Mouse (Mus musculus) heart, embryonic 10.5 days (tissue): Measurements from ENCODE around the gene Diaph3. TPM values are rescaled to one million over a fixed set of nuclear protein-coding genes. Genes with fewer than 3 reads are reported as not detected.

Source experiments
- DNase-seq: peaks from one replicate; pipeline ENCODE4 v3.0.0-alpha.2; 2017; ENCODE audit warnings: low spot score
- H3K27ac ChIP-seq: fragments of 300-500 bp; sonication (generic); 2 replicates; pipeline ENCODE4 v1.5.1; 2016; ENCODE audit warnings: mild to moderate bottlenecking
- H3K27me3 ChIP-seq: fragments of 300-500 bp; sonication (generic); 2 replicates; pipeline ENCODE4 v1.6.1; 2016; ENCODE audit warnings: mild to moderate bottlenecking; ENCODE audit not compliant: poor library complexity, insufficient read depth, severe bottlenecking
- H3K36me3 ChIP-seq: fragments of 300-500 bp; sonication (generic); 2 replicates; pipeline ENCODE4 v1.6.1; 2016; ENCODE audit warnings: mild to moderate bottlenecking, moderate library complexity
- H3K4me1 ChIP-seq: fragments of 300-500 bp; sonication (generic); 2 replicates; pipeline ENCODE4 v1.6.1; 2016; ENCODE audit warnings: mild to moderate bottlenecking
- H3K4me3 ChIP-seq: fragments of 300-500 bp; sonication (generic); 2 replicates; pipeline ENCODE4 v1.5.1; 2016; ENCODE audit warnings: mild to moderate bottlenecking, moderate library complexity
- H3K9me3 ChIP-seq: fragments of 300-500 bp; sonication (generic); 2 replicates; pipeline ENCODE4 v1.6.1; 2016; ENCODE audit warnings: mild to moderate bottlenecking, moderate library complexity
- WGBS: fragments of 180-500 bp; shearing (Covaris S2); methylation state at CpG from one replicate; pipeline ENCODE4 v1.1.7; 2016; 5-methylcytosine and 5-hydroxymethylcytosine counted together
- polyA plus RNA-seq: library from polyadenylated mRNA; unstranded; fragments of >200 nt; fragmentation: Nextera tagmentation; extraction: Ambion mirVana; gene quantifications from 2 replicates; pipeline ENCODE4 v1.2.1, GENCODE M21; 2016

Gene Diaph3
- polyA plus RNA-seq, 1 experiment from 2014 or later: 16.2 TPM

DNA sequence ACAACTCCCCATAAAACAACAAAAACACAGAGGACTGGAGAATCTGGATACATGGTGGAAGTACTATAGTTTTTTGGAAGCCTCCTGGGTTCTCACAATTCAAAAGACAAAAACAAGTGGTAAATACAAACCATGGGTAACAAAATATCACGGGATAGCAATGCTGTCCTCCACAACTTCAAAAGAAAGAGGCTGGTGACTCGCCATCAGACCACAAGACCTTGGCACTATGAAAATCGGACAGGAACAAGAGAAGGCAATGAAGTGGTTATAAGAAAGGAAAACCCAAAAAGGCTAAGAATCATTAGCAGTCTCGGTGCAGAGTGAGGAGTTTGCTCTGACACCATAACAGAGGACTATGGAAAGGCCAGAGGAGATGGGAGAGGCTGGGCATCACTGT, 76.8 kb downstream of the Diaph3 start:
- no peak for DNase-seq
- 92% methylated on average over 4 of the region's 4 CpGs for WGBS
- no peak overlapping the region for H3K27ac ChIP-seq
- no peaks in the 10 kb centered on the region for H3K4me1 ChIP-seq
- H3K36me3 ChIP-seq: peaks cover 12% of the 10 kb centered on the region
- H3K27me3 ChIP-seq: no peaks in the 10 kb centered on the region
- H3K4me3 ChIP-seq: no peak overlapping the region
- H3K9me3 ChIP-seq: no peaks in the 10 kb centered on the region

DNA sequence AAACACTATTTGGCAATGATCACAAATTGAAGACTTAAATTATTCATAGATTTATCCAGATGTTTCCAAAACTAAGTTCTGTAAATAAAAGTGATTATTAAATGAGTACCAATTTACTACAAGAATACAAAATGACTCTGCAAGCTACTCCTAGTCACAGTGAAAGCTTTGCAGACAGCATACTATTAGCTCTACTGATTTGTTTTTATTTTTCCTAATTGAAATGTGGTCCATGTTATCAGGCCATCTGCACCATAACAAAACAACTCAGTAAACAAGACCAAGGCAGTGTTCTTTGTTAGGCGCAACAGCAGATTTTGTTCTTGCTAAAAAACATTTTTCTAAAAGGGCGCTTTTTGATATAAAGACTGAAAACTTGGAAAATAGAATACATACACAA, 84.9 kb downstream of the Diaph3 start:
- no peaks in the 10 kb centered on the region for H3K27me3 ChIP-seq
- no peak for DNase-seq
- no peaks in the 10 kb centered on the region for H3K9me3 ChIP-seq
- H3K36me3 ChIP-seq: 0 out of 2 replicates have a peak, but pooled peaks cover 3% of the 10 kb centered on the region
- H3K4me1 ChIP-seq: 0 out of 2 replicates have a peak, but pooled peaks cover 3% of the 10 kb centered on the region
- WGBS: 97% methylated on average over 2 of the region's 2 CpGs
- H3K27ac ChIP-seq: no peak overlapping the region
- H3K4me3 ChIP-seq: no peak overlapping the region

DNA sequence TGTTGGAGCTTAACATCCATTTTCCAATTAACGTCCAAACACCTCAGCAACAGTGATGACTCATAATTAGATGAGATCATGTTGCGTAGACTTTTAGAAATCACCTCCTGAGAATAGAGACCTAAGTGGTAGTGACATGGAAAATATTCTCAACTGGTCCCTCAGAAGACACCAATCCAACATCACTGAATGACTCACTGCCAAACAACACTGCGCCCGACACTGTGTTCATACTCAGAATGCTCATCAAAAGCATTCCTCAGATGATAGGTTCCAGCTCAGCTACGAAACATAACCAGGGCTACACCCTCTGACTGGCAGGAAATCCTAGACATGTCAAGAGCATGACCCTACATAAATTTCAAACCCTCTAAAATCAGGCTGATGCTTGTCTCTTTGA, 89.8 kb downstream of the Diaph3 start:
- Histone ChIP-seq H3K27me3 (no peaks in the 10 kb centered on the region), H3K27ac (no peak overlapping the region), H3K4me1 (0 out of 2 replicates have a peak, but pooled peaks cover 3% of the 10 kb centered on the region), H3K36me3 (0 out of 2 replicates have a peak, but pooled peaks cover 3% of the 10 kb centered on the region), H3K4me3 (no peak overlapping the region), H3K9me3 (no peaks in the 10 kb centered on the region)
- WGBS: 63% methylated on average over 5 of the region's 5 CpGs
- no peak for DNase-seq

DNA sequence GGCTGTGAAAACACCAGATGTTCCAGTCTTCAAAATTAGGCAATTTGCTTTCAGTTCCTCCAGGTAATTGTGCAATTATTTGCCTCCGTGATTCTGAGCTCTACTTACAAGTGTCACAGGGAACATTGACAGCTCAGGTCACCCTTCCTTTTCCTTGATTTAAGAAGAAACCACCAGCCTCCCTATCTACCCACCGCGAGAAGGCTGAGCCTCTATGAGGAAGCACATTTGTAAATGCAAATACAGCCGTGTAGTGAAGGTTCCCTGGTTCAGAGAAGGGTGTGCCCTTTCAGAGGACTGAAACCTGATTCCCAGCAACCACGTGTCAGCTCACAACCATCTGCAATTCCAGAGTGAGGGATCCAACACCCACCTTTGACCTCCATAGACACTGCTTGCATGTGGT, 96.6 kb downstream of the Diaph3 start:
- Histone ChIP-seq H3K27me3 (no peaks in the 10 kb centered on the region), H3K4me1 (no peaks in the 10 kb centered on the region), H3K4me3 (no peak overlapping the region), H3K27ac (no peak overlapping the region), H3K9me3 (no peaks in the 10 kb centered on the region), H3K36me3 (no peaks in the 10 kb centered on the region)
- WGBS: 46% methylated on average over 5 of the region's 5 CpGs
- DNase-seq: no peak

DNA sequence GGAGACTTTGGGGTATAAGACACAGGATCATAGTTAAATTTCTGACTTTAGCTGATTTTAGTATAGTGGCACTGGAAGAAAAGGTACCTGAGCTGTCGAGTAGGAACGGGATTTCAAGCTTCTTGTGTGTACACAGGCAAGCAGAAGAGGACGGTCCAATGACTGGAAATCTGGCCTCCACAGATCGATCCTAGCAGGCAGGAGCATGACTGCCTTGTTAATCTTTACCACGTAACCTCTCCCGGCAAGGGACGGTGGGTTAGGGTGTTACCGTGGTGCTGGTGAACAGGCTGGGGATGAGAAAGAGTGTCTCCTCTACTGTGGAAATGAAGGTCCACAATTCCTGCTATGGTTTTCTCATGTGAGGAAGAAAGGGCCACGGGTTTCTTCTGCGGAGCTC, 120.8 kb downstream of the Diaph3 start:
- Histone ChIP-seq H3K9me3 (no peaks in the 10 kb centered on the region), H3K27ac (no peak overlapping the region), H3K27me3 (no peaks in the 10 kb centered on the region), H3K4me1 (0 out of 2 replicates have a peak, but pooled peaks cover 3% of the 10 kb centered on the region), H3K36me3 (no peaks in the 10 kb centered on the region), H3K4me3 (no peak overlapping the region)
- no peak for DNase-seq
- 93% methylated on average over 10 of the region's 10 CpGs for WGBS

DNA sequence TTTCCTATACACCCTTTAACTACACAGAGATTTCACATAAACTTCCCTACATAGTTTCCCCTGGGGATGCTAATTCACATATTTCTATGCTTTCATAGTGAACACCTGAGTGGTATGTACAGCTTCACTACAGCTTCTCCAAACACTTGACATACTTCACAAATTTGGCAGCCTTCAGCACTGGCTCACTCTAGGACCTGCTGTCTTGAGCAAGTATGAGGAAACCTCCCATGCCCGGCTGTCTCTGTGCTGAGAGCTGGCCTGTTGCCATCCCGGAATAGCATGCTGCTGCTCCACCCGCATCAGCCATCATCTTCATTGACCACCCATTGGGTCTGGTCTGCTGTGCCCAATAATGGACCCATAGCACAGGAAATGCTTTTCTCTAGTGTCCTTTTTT, 121.3 kb downstream of the Diaph3 start:
- Histone ChIP-seq H3K9me3 (no peaks in the 10 kb centered on the region), H3K36me3 (no peaks in the 10 kb centered on the region), H3K27ac (no peak overlapping the region), H3K4me1 (0 out of 2 replicates have a peak, but pooled peaks cover 3% of the 10 kb centered on the region), H3K4me3 (no peak overlapping the region), H3K27me3 (no peaks in the 10 kb centered on the region)
- 87% methylated on average over 3 of the region's 3 CpGs for WGBS
- DNase-seq: no peak

DNA sequence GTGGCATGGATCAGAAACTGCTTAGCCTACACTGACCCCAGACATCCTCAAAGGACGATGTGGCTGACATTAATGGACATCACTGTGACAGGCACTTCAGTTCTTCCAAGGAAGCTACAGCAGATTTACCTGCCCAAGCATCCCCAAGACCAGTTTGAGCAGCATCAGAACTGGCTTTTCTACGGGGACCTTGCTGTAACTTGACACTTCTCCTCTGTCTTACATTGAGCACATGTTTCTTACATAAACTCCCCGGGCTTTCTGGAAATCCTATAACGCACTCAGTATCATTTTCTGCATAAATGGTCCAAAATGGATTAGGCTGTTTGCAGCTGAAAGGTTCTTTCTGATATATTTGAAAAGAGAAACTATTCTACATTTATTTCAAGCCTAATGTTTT, 143.7 kb downstream of the Diaph3 start:
- Histone ChIP-seq H3K4me1 (no peaks in the 10 kb centered on the region), H3K9me3 (no peaks in the 10 kb centered on the region), H3K27me3 (no peaks in the 10 kb centered on the region), H3K36me3 (no peaks in the 10 kb centered on the region; the same call in 1 of the 2 replicates), H3K27ac (no peak overlapping the region), H3K4me3 (no peak overlapping the region)
- no peak for DNase-seq
- WGBS: 76% methylated on average over 4 of the region's 4 CpGs

DNA sequence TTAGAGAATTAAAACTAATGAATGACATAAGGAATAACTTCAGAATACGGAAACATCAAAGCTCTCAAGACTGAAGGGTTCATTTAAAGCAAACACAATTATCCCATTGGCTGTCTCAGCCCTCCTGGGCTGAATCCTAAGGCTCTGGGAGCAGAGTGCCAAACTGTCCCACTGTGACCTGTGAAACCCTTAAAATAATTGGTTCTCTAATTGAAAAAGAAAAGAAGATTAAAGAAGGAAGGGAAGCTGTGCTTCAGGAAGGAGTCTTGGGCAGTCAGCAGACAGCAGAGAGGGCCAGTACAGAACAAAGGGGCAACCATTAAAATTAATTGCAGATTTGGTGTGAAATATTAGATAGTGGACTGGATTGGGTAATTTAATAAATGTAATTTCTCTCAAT, 189.9 kb downstream of the Diaph3 start:
- H3K4me3 ChIP-seq: no peak overlapping the region
- H3K27ac ChIP-seq: no peak overlapping the region
- no peaks in the 10 kb centered on the region for H3K9me3 ChIP-seq
- no peaks in the 10 kb centered on the region for H3K27me3 ChIP-seq
- no peaks in the 10 kb centered on the region for H3K4me1 ChIP-seq
- 80% methylated on average over 1 of the region's 1 CpGs for WGBS
- H3K36me3 ChIP-seq: peaks cover 3% of the 10 kb centered on the region; the same call in 1 of the 2 replicates
- DNase-seq: no peak

DNA sequence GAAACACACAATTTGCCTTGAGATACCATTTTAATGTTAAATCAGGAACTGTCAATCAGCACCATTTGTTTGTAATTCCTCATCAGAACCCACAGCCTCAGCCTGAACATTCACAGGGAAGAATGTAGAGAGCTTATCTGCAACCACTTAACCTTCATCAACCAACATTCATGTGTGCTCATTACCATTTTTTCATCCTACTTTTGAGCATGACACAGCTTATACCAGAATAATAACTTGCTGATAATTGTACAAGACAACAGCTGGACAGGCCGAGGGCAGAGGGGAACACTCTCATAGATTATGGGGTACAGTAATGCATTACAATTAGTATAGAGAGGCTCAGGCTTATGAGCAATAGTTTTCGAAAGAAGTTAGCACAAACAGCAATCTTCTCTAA, 203.1 kb downstream of the Diaph3 start:
- H3K36me3 ChIP-seq: no peaks in the 10 kb centered on the region
- H3K27ac ChIP-seq: no peak overlapping the region
- no peaks in the 10 kb centered on the region for H3K27me3 ChIP-seq
- 85% methylated on average over 2 of the region's 2 CpGs for WGBS
- no peak for DNase-seq
- no peaks in the 10 kb centered on the region for H3K9me3 ChIP-seq
- H3K4me1 ChIP-seq: no peaks in the 10 kb centered on the region
- no peak overlapping the region for H3K4me3 ChIP-seq

DNA sequence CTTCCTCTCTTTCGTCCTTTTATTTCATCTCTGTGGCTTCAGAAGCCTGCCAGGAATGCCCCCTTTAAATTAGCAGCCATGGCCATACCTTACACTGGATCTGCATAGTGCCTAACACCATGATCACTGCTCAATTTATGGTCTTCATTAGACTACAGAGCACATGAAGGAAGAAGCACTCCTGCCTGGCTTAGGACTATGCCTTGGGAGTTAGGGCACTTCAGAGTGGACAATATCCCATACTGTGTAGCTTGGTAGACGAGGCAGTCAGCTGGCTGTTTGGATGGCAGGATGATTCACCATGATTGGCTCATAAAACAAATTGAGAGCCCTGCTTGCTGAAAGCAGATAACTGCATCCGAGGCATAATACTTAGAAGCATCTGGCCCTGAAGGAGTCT, 204.6 kb downstream of the Diaph3 start:
- 75% methylated on average over 3 of the region's 3 CpGs for WGBS
- Histone ChIP-seq H3K4me3 (no peak overlapping the region), H3K9me3 (no peaks in the 10 kb centered on the region), H3K36me3 (no peaks in the 10 kb centered on the region), H3K4me1 (no peaks in the 10 kb centered on the region), H3K27ac (no peak overlapping the region), H3K27me3 (no peaks in the 10 kb centered on the region)
- no peak for DNase-seq

DNA sequence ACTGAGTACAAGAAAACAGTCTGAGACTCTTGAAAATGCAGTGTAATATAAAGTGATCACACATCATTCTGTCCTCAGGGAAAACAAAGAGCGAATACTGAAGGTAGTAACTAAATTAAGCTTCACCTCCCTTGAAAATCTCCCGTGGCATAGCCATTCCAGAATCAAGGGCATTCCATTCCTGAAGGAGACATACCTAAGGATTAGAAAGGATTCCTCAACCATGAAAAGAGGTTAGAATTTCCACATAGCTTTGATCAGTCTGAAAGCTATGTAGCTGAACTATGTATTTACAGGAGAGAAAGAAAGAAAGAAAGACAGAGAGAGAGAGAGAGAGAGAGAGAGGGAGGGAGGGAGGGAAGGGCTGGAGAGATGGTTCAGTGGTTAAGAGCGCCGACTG, 210.3 kb downstream of the Diaph3 start:
- Histone ChIP-seq H3K9me3 (no peaks in the 10 kb centered on the region), H3K27ac (no peak overlapping the region), H3K4me1 (no peaks in the 10 kb centered on the region), H3K36me3 (no peaks in the 10 kb centered on the region), H3K4me3 (no peak overlapping the region), H3K27me3 (no peaks in the 10 kb centered on the region)
- WGBS: 77% methylated on average over 4 of the region's 4 CpGs
- no peak for DNase-seq

DNA sequence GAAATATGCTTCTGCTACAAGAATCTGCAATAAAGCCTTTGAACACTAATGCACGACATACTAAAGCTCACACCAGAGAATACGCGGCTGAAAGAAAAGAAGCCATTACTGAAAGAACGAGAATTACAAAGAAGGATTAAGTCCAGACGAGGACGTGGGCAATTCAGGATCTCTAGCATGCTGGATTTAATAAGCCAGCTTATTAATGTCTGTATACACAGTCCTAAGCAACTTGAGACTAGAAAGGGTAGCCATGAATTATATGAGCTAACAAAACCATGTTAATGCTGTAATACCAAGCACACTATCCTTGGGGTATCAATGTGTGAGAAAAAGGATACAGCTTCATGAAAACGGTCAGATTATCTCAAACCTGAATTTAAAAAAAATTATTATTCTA, 214.2 kb downstream of the Diaph3 start:
- WGBS: 93% methylated on average over 7 of the region's 7 CpGs
- no peak for DNase-seq
- Histone ChIP-seq H3K9me3 (no peaks in the 10 kb centered on the region), H3K27ac (no peak overlapping the region), H3K4me3 (no peak overlapping the region), H3K4me1 (no peaks in the 10 kb centered on the region), H3K36me3 (no peaks in the 10 kb centered on the region), H3K27me3 (no peaks in the 10 kb centered on the region)

DNA sequence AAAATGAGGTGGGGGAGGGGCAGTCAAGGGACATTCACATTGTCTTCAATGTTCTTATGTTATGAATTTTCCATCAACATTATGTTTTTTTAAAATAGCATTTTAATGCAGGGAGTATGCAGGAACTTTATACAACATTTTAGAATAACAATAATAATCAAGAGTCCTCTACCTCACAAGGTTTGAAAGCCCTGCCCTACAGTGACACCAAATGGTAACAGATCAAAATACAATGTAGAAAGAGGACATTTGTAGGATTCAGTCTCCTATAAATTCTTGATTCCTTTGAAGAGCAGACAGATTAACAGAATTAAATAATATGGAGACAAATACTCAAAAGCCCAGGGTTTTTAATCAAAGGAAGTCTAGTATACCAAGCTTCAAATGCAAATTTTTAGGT, 242.1 kb downstream of the Diaph3 start:
- H3K4me3 ChIP-seq: no peak overlapping the region
- no peaks in the 10 kb centered on the region for H3K4me1 ChIP-seq
- H3K27ac ChIP-seq: no peak overlapping the region
- no peaks in the 10 kb centered on the region for H3K27me3 ChIP-seq
- DNase-seq: no peak
- peaks cover 5% of the 10 kb centered on the region; the same call in 1 of the 2 replicates for H3K36me3 ChIP-seq
- H3K9me3 ChIP-seq: no peaks in the 10 kb centered on the region

DNA sequence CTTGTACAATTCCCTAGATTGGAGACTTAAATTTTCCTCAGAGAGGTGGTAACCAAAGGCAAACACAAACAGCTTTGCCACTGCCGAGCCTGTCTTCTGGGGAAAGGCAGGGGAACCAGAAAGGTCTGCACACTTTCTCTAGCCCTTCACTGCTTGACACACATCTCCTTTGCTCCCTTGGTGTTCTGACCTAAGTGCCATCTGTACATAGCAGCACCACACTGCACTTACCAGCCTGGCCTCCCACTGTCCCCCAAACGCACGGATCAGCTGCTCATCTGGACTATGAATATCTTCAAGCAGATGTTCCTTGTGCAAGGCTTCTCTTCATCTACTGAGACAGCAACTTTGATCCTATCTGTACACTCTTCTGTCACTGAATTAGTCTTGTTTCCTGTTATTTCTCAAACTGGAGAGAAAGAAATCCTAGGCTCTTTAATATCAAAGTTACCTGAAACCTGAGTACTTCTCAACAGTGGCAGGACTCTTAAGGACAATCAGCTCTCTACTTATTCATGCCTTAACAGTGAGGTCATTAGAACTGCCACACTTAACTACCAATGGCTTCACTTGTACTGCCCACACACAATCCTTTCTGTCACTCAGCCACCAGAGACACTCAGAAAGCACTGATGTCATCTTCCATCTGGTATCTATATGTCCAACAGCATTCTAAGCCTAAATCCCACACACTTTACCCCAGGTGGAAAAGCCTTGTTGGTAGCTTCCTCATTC, 251.8 kb downstream of the Diaph3 start:
- WGBS: 60% methylated on average over 3 of the region's 3 CpGs
- DNase-seq: no peak
- Histone ChIP-seq H3K36me3 (peaks cover 16% of the 10 kb centered on the region), H3K27me3 (no peaks in the 10 kb centered on the region), H3K27ac (0 out of 2 replicates have a peak overlapping the region, but pooled peaks have one; percentile 42), H3K4me3 (no peak overlapping the region), H3K9me3 (no peaks in the 10 kb centered on the region), H3K4me1 (peaks cover 10% of the 10 kb centered on the region)
